Mouse (Mus musculus) cortical plate, adult 2 months (tissue): Measurements from ENCODE around the gene Rdm1. TPM values are rescaled to one million over a fixed set of nuclear protein-coding genes. Genes with fewer than 3 reads are reported as not detected.
"Not testable (repeated sequence)": the region's sequence is repeated elsewhere in the genome, so short reads cannot be mapped to it uniquely, and the experiment has no call there.

Experiments
- H3K27ac ChIP-seq: fragments of 200-500 bp; 2 replicates; pipeline ENCODE4 v1.5.1; 2012; ENCODE audit warnings: low read length, control low read depth, inconsistent platforms; ENCODE audit not compliant: insufficient read depth
- H3K4me1 ChIP-seq: fragments of 200-500 bp; 2 replicates; pipeline ENCODE4 v1.6.1; 2011; ENCODE audit warnings: low read length; ENCODE audit not compliant: control insufficient read depth, insufficient read depth
- H3K4me3 ChIP-seq: fragments of 200-500 bp; 2 replicates; pipeline ENCODE4 v1.5.1; 2011; ENCODE audit warnings: mild to moderate bottlenecking, low read length, control low read depth; ENCODE audit not compliant: insufficient read depth
- CTCF ChIP-seq: fragments of 200-500 bp; IDR thresholded peaks from 2 replicates; pipeline ENCODE4 v1.5.1; 2011; ENCODE audit warnings: mild to moderate bottlenecking, control low read depth, low read length; ENCODE audit not compliant: insufficient read depth; ENCODE audit errors: extremely low read depth
- POLR2A ChIP-seq: fragments of 200-500 bp; IDR thresholded peaks from 2 replicates; pipeline ENCODE4 v1.6.1; 2011; ENCODE audit warnings: mild to moderate bottlenecking, low read length, control low read depth; ENCODE audit not compliant: insufficient read depth; ENCODE audit errors: extremely low read depth
- polyA plus RNA-seq: library from polyadenylated mRNA; depleted of rRNA; stranded (reverse); fragments of >200 nt; gene quantifications from 2 replicates; pipeline ENCODE4 v1.2.3, GENCODE M21; 2012

Gene Rdm1
- polyA plus RNA-seq, 1 experiment, result 13.0 TPM

- Histone ChIP-seq H3K4me1 (no peaks in the 10 kb centered on the region), H3K27ac (no peak overlapping the region), H3K4me3 (no peak overlapping the region)
- TF ChIP-seq POLR2A (no peak), CTCF (no peak)
These were observed 29.4 kb downstream of the Rdm1 start for GRCm38 (mm10) chr11:101656356-101656755.

- no peaks in the 10 kb centered on the region for H3K4me1 ChIP-seq
- TF ChIP-seq CTCF (no peak), POLR2A (no peak)
- H3K27ac ChIP-seq, result peak overlapping the region; percentile 99
- H3K4me3 ChIP-seq, result peak overlapping the region; percentile 15; the same call in 1 of the 2 replicates
These were observed 30.5 kb downstream of the Rdm1 start for GRCm38 (mm10) chr11:101657528-101657885.

- H3K4me3 ChIP-seq, result peak overlapping the region; percentile 15; the same call in 1 of the 2 replicates
- TF ChIP-seq POLR2A, result peak; percentile 89
- H3K4me1 ChIP-seq, result not testable (repeated sequence)
- peak overlapping the region; percentile 99 for H3K27ac ChIP-seq
These were observed 31.1 kb downstream of the Rdm1 start for GRCm38 (mm10) chr11:101657886-101658750.

GRCm38 (mm10) chr11:101658751-101659558, 32.0 kb downstream of the Rdm1 start:
- Histone ChIP-seq H3K4me3 (no peak overlapping the region), H3K4me1 (no peaks in the 10 kb centered on the region), H3K27ac (0 out of 2 replicates have a peak overlapping the region, but pooled peaks have one; percentile 58)
- TF ChIP-seq CTCF, result peak; percentile 86
- no peak for TF ChIP-seq POLR2A

GRCm38 (mm10) chr11:101661191-101661590, 34.2 kb downstream of the Rdm1 start:
- TF ChIP-seq POLR2A (no peak), CTCF (no peak)
- Histone ChIP-seq H3K4me1 (no peaks in the 10 kb centered on the region), H3K27ac (no peak overlapping the region), H3K4me3 (no peak overlapping the region)

GRCm38 (mm10) chr11:101661786-101662185, 34.8 kb downstream of the Rdm1 start:
- Histone ChIP-seq H3K4me1 (no peaks in the 10 kb centered on the region), H3K4me3 (no peak overlapping the region), H3K27ac (no peak overlapping the region)
- no peak for TF ChIP-seq CTCF
- TF ChIP-seq POLR2A, result no peak

- Histone ChIP-seq H3K27ac (no peak overlapping the region), H3K4me3 (no peak overlapping the region), H3K4me1 (peaks cover 2% of the 10 kb centered on the region; the same call in 1 of the 2 replicates)
- TF ChIP-seq CTCF, result no peak
- TF ChIP-seq POLR2A, result no peak
These were observed 36.4 kb downstream of the Rdm1 start for GRCm38 (mm10) chr11:101663229-101664027.

- Histone ChIP-seq H3K4me1 (peaks cover 8% of the 10 kb centered on the region), H3K4me3 (peak within 1 kb of the TSS; percentile 50), H3K27ac (peak within 1 kb of the TSS; percentile 48)
- TF ChIP-seq POLR2A (peak; percentile 100), CTCF (no peak)
These were observed 38.0 kb downstream of the Rdm1 start, which contains the start of gene Arl4d for GRCm38 (mm10) chr11:101664825-101665635. TSS of gene Arl4d (plus strand) at chr11:101665541.
